Mouse (Mus musculus) subcutaneous adipose tissue, adult 2 months (tissue): ENCODE data around the gene Tomm40. TPM values are rescaled to one million over a fixed set of nuclear protein-coding genes. Genes with fewer than 3 reads are reported as not detected.

Experiments
- polyA plus RNA-seq: library from polyadenylated mRNA; depleted of rRNA; stranded (reverse); fragments of >200 nt; gene quantifications from 2 replicates; pipeline ENCODE4 v1.2.3, GENCODE M21; 2012; ENCODE audit warnings: low replicate concordance; rRNA removed

The Tomm40 gene
- 93.4 and 95.3 TPM in 2 replicates for polyA plus RNA-seq

GRCm38 (mm10) chr7:19715239-19716054 is at the start of gene Tomm40:
TSS of gene Tomm40 (minus strand) at chr7:19715438.

GRCm38 (mm10) chr7:19750217-19751069 is 35.2 kb upstream of the Tomm40 start, which contains the start of gene Nectin2:
TSS of gene Nectin2 (minus strand) at chr7:19750483.

GRCm38 (mm10) chr7:19698907-19699826 is 16.1 kb downstream of the Tomm40 start, which contains the start of gene Apoe:
TSS of gene Apoe (minus strand) at chr7:19699188.

GRCm38 (mm10) chr7:19691873-19692865 is 23.1 kb downstream of the Tomm40 start, which contains the start of gene Apoc1:
TSS of gene Apoc1 (minus strand) at chr7:19692660.

GRCm38 (mm10) chr7:19681202-19681694 is 34.0 kb downstream of the Tomm40 start, which contains the start of the genes Gm44805 and Apoc4:
TSS of gene Gm44805 (minus strand) at chr7:19681423.
TSS of gene Apoc4 (minus strand) at chr7:19681479.

GRCm38 (mm10) chr7:19677872-19678271 is 37.4 kb downstream of the Tomm40 start, which contains the start of gene Apoc2:
TSS of gene Apoc2 (minus strand) at chr7:19677941.

GRCm38 (mm10) chr7:19664955-19665841 is 50.0 kb downstream of the Tomm40 start, which contains the start of gene Clptm1:
TSS of gene Clptm1 (minus strand) at chr7:19665033.

Other genes starting within 250 kb of the Tomm40 start
- gene Bloc1s3, start 207.1 kb downstream of the Tomm40 start, polyA plus RNA-seq, result 10.2 and 10.3 TPM in 2 replicates
- gene Trappc6a, start 207.0 kb downstream of the Tomm40 start, polyA plus RNA-seq, result 57.2 and 69.0 TPM in 2 replicates
- gene Nkpd1, start 197.6 kb downstream of the Tomm40 start, polyA plus RNA-seq, result 0.12 and 0.17 TPM in 2 replicates
- gene Ppp1r37, start 152.4 kb downstream of the Tomm40 start, polyA plus RNA-seq, result 86.6 and 114 TPM in 2 replicates
- 3.0 and 3.7 TPM in 2 replicates for gene Zfp296, start 138.2 kb downstream of the Tomm40 start, polyA plus RNA-seq
- gene Gemin7, start 137.8 kb downstream of the Tomm40 start, polyA plus RNA-seq, result 113 and 137 TPM in 2 replicates
- gene Clasrp, start 111.0 kb downstream of the Tomm40 start, polyA plus RNA-seq, result 61.1 and 124 TPM in 2 replicates
- gene Relb, start 86.0 kb downstream of the Tomm40 start, polyA plus RNA-seq, result 28.9 TPM in 2 replicates
- gene Clptm1, start 50.4 kb downstream of the Tomm40 start, polyA plus RNA-seq, result 164 and 172 TPM in 2 replicates
- gene Apoc2, start 37.5 kb downstream of the Tomm40 start, polyA plus RNA-seq, result 7.1 and 7.5 TPM in 2 replicates
- gene Gm44805, start 34.0 kb downstream of the Tomm40 start, polyA plus RNA-seq, result 0.23 and 0.77 TPM in 2 replicates
- gene Apoc4, start 34.0 kb downstream of the Tomm40 start, polyA plus RNA-seq, result 1.8 and 3.5 TPM in 2 replicates
- gene Apoc1, start 22.8 kb downstream of the Tomm40 start, polyA plus RNA-seq, result 41.6 and 87.3 TPM in 2 replicates
- gene Apoe, start 16.2 kb downstream of the Tomm40 start, polyA plus RNA-seq, result 3,005 and 3,861 TPM in 2 replicates
- 51.4 and 81.3 TPM in 2 replicates for gene Nectin2, start 35.0 kb upstream of the Tomm40 start, polyA plus RNA-seq
- gene Bcam, start 55.6 kb upstream of the Tomm40 start, polyA plus RNA-seq, result 158 and 187 TPM in 2 replicates
- 0.19 and 14.1 TPM in 2 replicates for gene Cblc, start 81.4 kb upstream of the Tomm40 start, polyA plus RNA-seq
- 21.1 and 29.7 TPM in 2 replicates for gene Bcl3, start 107.3 kb upstream of the Tomm40 start, polyA plus RNA-seq
- 0.13 TPM in 1 of 2 replicates, not detected in the other for gene Gm19345, start 136.6 kb upstream of the Tomm40 start, polyA plus RNA-seq
- gene Ceacam16, start 145.9 kb upstream of the Tomm40 start, polyA plus RNA-seq, result 0.32 and 0.42 TPM in 2 replicates
- 0.04 and 0.23 TPM in 2 replicates for gene Ceacam19, start 172.5 kb upstream of the Tomm40 start, polyA plus RNA-seq
- gene Pvr, start 205.7 kb upstream of the Tomm40 start, polyA plus RNA-seq, result 22.2 and 29.8 TPM in 2 replicates
- gene Igsf23, start 235.3 kb upstream of the Tomm40 start, polyA plus RNA-seq, result 0.07 and 0.10 TPM in 2 replicates
- not detected in 2 replicates for gene Ceacam20, start 250.0 kb upstream of the Tomm40 start, polyA plus RNA-seq